Mouse (Mus musculus) liver, embryonic 15.5 days (tissue): ENCODE measurements around the gene Pdcd2. TPM values are rescaled to one million over a fixed set of nuclear protein-coding genes. Genes with fewer than 3 reads are reported as not detected.
"Not testable (repeated sequence)": the region's sequence is repeated elsewhere in the genome, so short reads cannot be mapped to it uniquely, and the experiment has no call there.

ENCODE experiments used
- ATAC-seq: fragments of 200-750 bp; cut with Nextera tagmentation; 2 replicates; pipeline ENCODE4 v1.8.0; 2017; ENCODE audit warnings: moderate number of reproducible peaks, mild to moderate bottlenecking, moderate library complexity; ENCODE audit not compliant: insufficient read depth
- H3K27ac ChIP-seq: fragments of 300-500 bp; sonication (generic); replicated peaks from 2 replicates; pipeline ENCODE4 v1.5.1; 2015; ENCODE audit warnings: mild to moderate bottlenecking, inconsistent platforms
- H3K27me3 ChIP-seq: fragments of 300-500 bp; sonication (generic); 2 replicates; pipeline ENCODE4 v1.6.1; 2015; ENCODE audit warnings: mild to moderate bottlenecking, inconsistent platforms
- H3K36me3 ChIP-seq: fragments of 300-500 bp; sonication (generic); replicated peaks from 2 replicates; pipeline ENCODE4 v1.6.1; 2015; ENCODE audit warnings: moderate library complexity, mild to moderate bottlenecking, inconsistent platforms
- H3K4me1 ChIP-seq: fragments of 300-500 bp; sonication (generic); replicated peaks from 2 replicates; pipeline ENCODE4 v1.6.1; 2015; ENCODE audit warnings: inconsistent platforms
- H3K4me2 ChIP-seq: fragments of 300-500 bp; sonication (generic); 2 replicates; pipeline ENCODE4 v1.6.1; 2015; ENCODE audit warnings: moderate library complexity, mild to moderate bottlenecking, inconsistent platforms
- H3K4me3 ChIP-seq: fragments of 300-500 bp; sonication (generic); replicated peaks from 2 replicates; pipeline ENCODE4 v1.5.1; 2015; ENCODE audit warnings: mild to moderate bottlenecking, inconsistent platforms
- H3K9ac ChIP-seq: fragments of 300-500 bp; sonication (generic); 2 replicates; pipeline ENCODE4 v1.6.1; 2015; ENCODE audit warnings: moderate library complexity, mild to moderate bottlenecking, inconsistent platforms
- H3K9me3 ChIP-seq: fragments of 300-500 bp; sonication (generic); replicated peaks from 2 replicates; pipeline ENCODE4 v1.6.1; 2016; ENCODE audit warnings: inconsistent platforms
- WGBS: fragments of 180-500 bp; shearing (Covaris S2); methylation state at CpG from one replicate; pipeline ENCODE4 v1.1.7; 2015; ENCODE audit warnings: mixed read lengths; ENCODE audit not compliant: insufficient replicate concordance; 5-methylcytosine and 5-hydroxymethylcytosine counted together
- polyA plus RNA-seq: library from polyadenylated mRNA; unstranded; fragments of >200 nt; fragmentation: Nextera tagmentation; extraction: Ambion mirVana; gene quantifications from 2 replicates; pipeline ENCODE4 v1.2.1, GENCODE M21; 2015

Gene Pdcd2
- 19.8 and 21.3 TPM in 2 replicates for polyA plus RNA-seq

- under 1% methylated on average over 55 of the region's 55 CpGs for WGBS
- peak; percentile 100 for ATAC-seq
Measured at GRCm38 (mm10) chr17:15526986-15527810, at the start of gene Pdcd2. Pdcd2 (minus strand) TSS chr17:15527301.

GRCm38 (mm10) chr17:15575056-15575455 is 48.0 kb upstream of the Pdcd2 start:
- no peak overlapping the region for H3K27ac ChIP-seq
- H3K4me2 ChIP-seq, result no peak overlapping the region
- H3K4me1 ChIP-seq, result no peaks in the 10 kb centered on the region
- H3K36me3 ChIP-seq, result no peaks in the 10 kb centered on the region
- no peak overlapping the region for H3K9ac ChIP-seq
- WGBS, result 24% methylated on average over 1 of the region's 1 CpGs
- peaks cover 42% of the 10 kb centered on the region for H3K27me3 ChIP-seq
- no peak for ATAC-seq
- no peaks in the 10 kb centered on the region for H3K9me3 ChIP-seq
- H3K4me3 ChIP-seq, result no peak overlapping the region

More at GRCm38 (mm10) chr17:15526986-15527810, at the start of gene Pdcd2:
- peaks cover 29% of the 10 kb centered on the region for H3K4me1 ChIP-seq
- H3K4me2 ChIP-seq, result peak within 1 kb of the TSS; percentile 92
- peak within 1 kb of the TSS; percentile 87 for H3K27ac ChIP-seq
- peak within 1 kb of the TSS; percentile 83 for H3K9ac ChIP-seq
- no peaks in the 10 kb centered on the region for H3K9me3 ChIP-seq
- no peaks in the 10 kb centered on the region for H3K27me3 ChIP-seq
- peak within 1 kb of the TSS; percentile 73 for H3K4me3 ChIP-seq
- H3K36me3 ChIP-seq, result peaks cover 30% of the 10 kb centered on the region

GRCm38 (mm10) chr17:15566908-15567307 is 39.8 kb upstream of the Pdcd2 start:
- Histone ChIP-seq H3K9ac (no peak overlapping the region), H3K27me3 (peaks cover 15% of the 10 kb centered on the region), H3K36me3 (no peaks in the 10 kb centered on the region), H3K9me3 (no peaks in the 10 kb centered on the region), H3K27ac (no peak overlapping the region), H3K4me2 (no peak overlapping the region), H3K4me1 (peaks cover 13% of the 10 kb centered on the region), H3K4me3 (no peak overlapping the region)
- WGBS, result 53% methylated on average over 5 of the region's 5 CpGs
- ATAC-seq, result no peak

- H3K9ac ChIP-seq, result no peak overlapping the region
Measured at GRCm38 (mm10) chr17:15564928-15565300, 37.8 kb upstream of the Pdcd2 start.

GRCm38 (mm10) chr17:15564014-15564927 is 37.2 kb upstream of the Pdcd2 start, which contains the start of gene Prdm9:
Prdm9 (minus strand) TSS chr17:15564354.
- peak within 1 kb of the TSS; percentile 61 for H3K9ac ChIP-seq
- ATAC-seq, result peak; percentile 100
- no peaks in the 10 kb centered on the region for H3K9me3 ChIP-seq
- peaks cover 13% of the 10 kb centered on the region for H3K4me1 ChIP-seq
- H3K27me3 ChIP-seq, result peaks cover 15% of the 10 kb centered on the region
- H3K4me2 ChIP-seq, result peak within 1 kb of the TSS; percentile 91
- under 1% methylated on average over 43 of the region's 43 CpGs for WGBS
- peak within 1 kb of the TSS; percentile 77 for H3K27ac ChIP-seq
- no peaks in the 10 kb centered on the region for H3K36me3 ChIP-seq
- peak within 1 kb of the TSS; percentile 68 for H3K4me3 ChIP-seq

More at GRCm38 (mm10) chr17:15564928-15565300, 37.8 kb upstream of the Pdcd2 start:
- WGBS, result 43% methylated on average over 12 of the region's 12 CpGs
- H3K36me3 ChIP-seq, result no peaks in the 10 kb centered on the region
- peak overlapping the region; percentile 68 for H3K4me3 ChIP-seq
- no peaks in the 10 kb centered on the region for H3K9me3 ChIP-seq
- no peak overlapping the region for H3K27ac ChIP-seq
- no peak for ATAC-seq
- H3K4me1 ChIP-seq, result peaks cover 13% of the 10 kb centered on the region
- H3K27me3 ChIP-seq, result peaks cover 15% of the 10 kb centered on the region
- peak overlapping the region; percentile 91 for H3K4me2 ChIP-seq

GRCm38 (mm10) chr17:15559946-15560345 is 32.8 kb upstream of the Pdcd2 start:
- no peak for ATAC-seq
- Histone ChIP-seq H3K9me3 (no peaks in the 10 kb centered on the region), H3K4me1 (peaks cover 12% of the 10 kb centered on the region), H3K36me3 (no peaks in the 10 kb centered on the region), H3K9ac (no peak overlapping the region), H3K4me2 (no peak overlapping the region), H3K4me3 (no peak overlapping the region), H3K27me3 (peaks cover 15% of the 10 kb centered on the region), H3K27ac (no peak overlapping the region)
- 68% methylated on average over 2 of the region's 2 CpGs for WGBS

GRCm38 (mm10) chr17:15549713-15550112 is 22.6 kb upstream of the Pdcd2 start:
- no peak overlapping the region for H3K27ac ChIP-seq

GRCm38 (mm10) chr17:15546440-15546839 is 19.3 kb upstream of the Pdcd2 start:
- H3K4me1 ChIP-seq, result no peaks in the 10 kb centered on the region
- no peak for ATAC-seq
- H3K9ac ChIP-seq, result no peak overlapping the region
- H3K27me3 ChIP-seq, result no peaks in the 10 kb centered on the region
- no peak overlapping the region for H3K4me2 ChIP-seq
- no peaks in the 10 kb centered on the region for H3K36me3 ChIP-seq
- WGBS, result 51% methylated on average over 4 of the region's 4 CpGs
- H3K4me3 ChIP-seq, result no peak overlapping the region
- no peaks in the 10 kb centered on the region for H3K9me3 ChIP-seq
- no peak overlapping the region for H3K27ac ChIP-seq

More at GRCm38 (mm10) chr17:15549713-15550112, 22.6 kb upstream of the Pdcd2 start:
- Histone ChIP-seq H3K4me3 (no peak overlapping the region), H3K9me3 (no peaks in the 10 kb centered on the region), H3K4me1 (no peaks in the 10 kb centered on the region), H3K27me3 (no peaks in the 10 kb centered on the region), H3K4me2 (no peak overlapping the region), H3K36me3 (no peaks in the 10 kb centered on the region), H3K9ac (no peak overlapping the region)
- ATAC-seq, result no peak
- 47% methylated on average over 1 of the region's 1 CpGs for WGBS

- not testable (repeated sequence) for H3K9me3 ChIP-seq, H3K27me3 ChIP-seq, ATAC-seq, H3K4me3 ChIP-seq, H3K27ac ChIP-seq, H3K4me2 ChIP-seq, H3K4me1 ChIP-seq, H3K36me3 ChIP-seq, H3K9ac ChIP-seq
- WGBS, result 60% methylated on average over 4 of the region's 4 CpGs
Measured at GRCm38 (mm10) chr17:15543868-15544267, 16.8 kb upstream of the Pdcd2 start.

GRCm38 (mm10) chr17:15540309-15540708 is 13.2 kb upstream of the Pdcd2 start:
- 44% methylated on average over 4 of the region's 4 CpGs for WGBS

GRCm38 (mm10) chr17:15536457-15536904 is 9.4 kb upstream of the Pdcd2 start:
- Histone ChIP-seq H3K9me3 (no peaks in the 10 kb centered on the region), H3K4me2 (peak overlapping the region; percentile 64), H3K36me3 (no peaks in the 10 kb centered on the region), H3K27ac (no peak overlapping the region), H3K4me3 (peak overlapping the region; percentile 35), H3K27me3 (peaks cover 46% of the 10 kb centered on the region), H3K4me1 (0 out of 2 replicates have a peak, but pooled peaks cover 7% of the 10 kb centered on the region), H3K9ac (no peak overlapping the region)
- no peak for ATAC-seq
- WGBS, result 2% methylated on average over 33 of the region's 33 CpGs

More at GRCm38 (mm10) chr17:15540309-15540708, 13.2 kb upstream of the Pdcd2 start:
- peaks cover 39% of the 10 kb centered on the region for H3K27me3 ChIP-seq
- H3K36me3 ChIP-seq, result no peaks in the 10 kb centered on the region
- no peak overlapping the region for H3K4me3 ChIP-seq
- H3K4me1 ChIP-seq, result 0 out of 2 replicates have a peak, but pooled peaks cover 7% of the 10 kb centered on the region
- no peak overlapping the region for H3K4me2 ChIP-seq
- no peak overlapping the region for H3K9ac ChIP-seq
- no peak for ATAC-seq
- no peaks in the 10 kb centered on the region for H3K9me3 ChIP-seq
- H3K27ac ChIP-seq, result no peak overlapping the region
